Mouse (Mus musculus) R1 (cell line): Measurements from ENCODE around the gene Rgl3.

Experiments used
- DNase-seq: peaks from one replicate; pipeline ENCODE4 v3.0.0-alpha.2; 2018; ENCODE audit warnings: low read depth, low spot score

The Rgl3 gene

GRCm38 (mm10) chr9:21989230-21990110 lies at the start of gene Rgl3:
TSS of gene Rgl3 (minus strand) at chr9:21989446.
- no peak for DNase-seq

DNA sequence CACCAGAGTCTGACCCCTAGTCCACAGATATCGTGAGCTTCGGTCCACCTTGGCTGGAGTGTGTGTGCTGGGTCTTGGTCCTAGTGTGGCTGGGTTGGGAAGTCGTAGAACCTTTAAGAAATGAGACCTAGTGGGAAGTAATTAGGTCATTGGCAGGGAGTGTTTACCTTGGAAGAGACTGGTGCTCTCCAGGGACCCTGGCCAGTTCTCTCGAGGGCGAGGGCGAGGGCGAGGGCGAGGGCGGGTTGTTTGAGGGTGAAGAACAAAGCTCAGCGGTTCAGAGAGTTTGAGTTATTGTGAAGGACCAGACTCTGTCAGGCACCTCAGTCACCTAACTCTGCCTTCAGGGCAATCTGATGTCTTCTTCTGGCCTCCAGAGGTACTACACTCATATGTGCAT lies 48.6 kb upstream of the Rgl3 start:
- no peak for DNase-seq

DNA sequence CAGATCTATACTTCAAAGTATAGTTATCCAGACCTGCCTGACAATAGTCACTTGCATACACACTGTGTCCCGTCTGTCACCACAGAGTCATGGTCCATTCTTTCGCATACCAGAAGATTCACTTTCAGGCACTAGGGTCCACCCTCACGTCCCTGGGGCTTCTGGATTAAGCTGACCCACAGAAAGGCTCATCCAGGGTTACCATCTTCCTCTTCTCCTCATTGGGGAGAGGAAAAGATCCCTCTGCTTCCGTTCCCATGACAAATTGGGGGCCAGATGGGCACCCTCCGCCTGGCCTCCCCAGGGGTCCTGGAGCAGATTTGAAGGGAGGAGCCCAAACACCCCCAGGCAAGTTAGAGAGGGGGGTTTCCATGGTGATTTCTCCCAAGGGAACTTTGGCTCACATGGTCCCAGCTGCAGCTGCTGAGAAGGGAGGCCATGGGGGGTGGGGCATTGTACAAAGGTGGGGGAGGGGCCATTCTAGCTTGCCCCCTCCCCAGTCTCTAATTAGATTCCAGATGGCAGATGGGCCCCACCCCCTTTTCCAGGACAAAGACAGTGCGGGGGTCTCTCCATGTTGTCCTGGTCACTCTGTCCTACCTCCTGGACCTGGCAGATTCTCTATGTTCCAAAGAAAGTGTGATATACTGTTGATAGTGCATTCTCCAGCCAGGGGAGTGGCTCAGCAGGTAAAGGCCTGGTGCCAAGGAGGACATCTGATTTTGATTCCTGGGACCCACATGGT lies 46.2 kb upstream of the Rgl3 start:
- DNase-seq: no peak

DNA sequence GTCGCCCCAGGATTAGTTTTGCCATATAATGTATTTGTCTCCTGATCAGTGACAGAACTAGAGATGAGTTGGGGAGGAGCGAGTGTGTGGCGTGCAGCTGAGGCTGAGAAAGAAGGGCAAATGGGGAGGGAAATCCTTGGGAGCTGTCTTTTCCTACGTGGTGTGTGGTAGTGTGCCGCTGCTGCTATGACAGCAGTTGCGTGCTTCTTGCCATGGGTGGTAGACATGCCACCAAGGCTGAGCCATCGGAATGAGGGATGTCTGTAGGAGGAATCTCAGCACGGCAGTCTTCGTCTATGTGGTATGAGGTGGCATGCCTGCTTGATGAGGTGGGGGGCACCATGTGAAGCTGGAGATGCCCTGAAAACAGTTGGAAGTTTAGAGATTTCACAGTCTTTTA lies 41.1 kb upstream of the Rgl3 start:
- DNase-seq: no peak

GRCm38 (mm10) chr9:22028467-22028866 lies 39.2 kb upstream of the Rgl3 start:
- DNase-seq: no peak

DNA sequence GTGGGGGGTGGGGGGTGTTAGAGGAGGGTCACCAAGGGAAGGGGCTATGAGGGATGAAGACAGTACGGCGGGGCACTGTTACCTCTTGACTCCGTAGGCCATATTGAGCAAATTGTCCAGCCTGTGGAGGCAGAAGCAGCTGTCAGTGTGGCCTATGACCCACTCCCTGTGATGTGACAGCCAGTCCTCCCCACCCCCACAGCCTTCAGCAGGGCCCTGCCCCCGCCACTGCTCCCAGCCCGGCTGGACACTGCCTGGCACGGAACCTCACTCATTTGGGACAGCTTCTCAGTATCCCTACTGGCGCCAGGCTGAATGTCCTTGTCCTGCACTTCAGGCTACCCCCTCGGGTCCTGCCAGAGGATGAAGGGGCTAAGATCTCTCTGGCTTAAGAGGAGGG lies 35.3 kb upstream of the Rgl3 start:
- no peak for DNase-seq

GRCm38 (mm10) chr9:22017208-22017825 lies 28.1 kb upstream of the Rgl3 start:
- no peak for DNase-seq

DNA sequence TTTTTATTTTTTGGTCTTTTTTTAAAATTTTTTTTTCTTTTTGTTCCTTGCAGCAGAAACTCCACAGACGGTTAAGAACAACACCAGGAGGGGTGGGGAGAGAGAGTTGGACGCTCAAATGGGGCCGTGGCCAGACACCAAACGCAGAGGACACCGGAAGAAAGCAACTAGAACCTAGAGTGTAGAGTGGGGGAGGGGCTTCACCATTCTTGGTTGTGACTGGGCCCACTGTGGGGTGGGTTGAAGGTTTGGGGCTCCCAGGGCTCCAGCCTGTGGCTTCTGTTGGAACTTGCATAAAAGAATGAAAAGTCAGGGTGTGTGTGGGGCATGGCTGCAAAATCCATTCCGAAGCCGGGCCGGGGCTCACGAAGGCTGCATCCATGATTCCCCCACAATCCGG lies 27.0 kb upstream of the Rgl3 start:
- no peak for DNase-seq

DNA sequence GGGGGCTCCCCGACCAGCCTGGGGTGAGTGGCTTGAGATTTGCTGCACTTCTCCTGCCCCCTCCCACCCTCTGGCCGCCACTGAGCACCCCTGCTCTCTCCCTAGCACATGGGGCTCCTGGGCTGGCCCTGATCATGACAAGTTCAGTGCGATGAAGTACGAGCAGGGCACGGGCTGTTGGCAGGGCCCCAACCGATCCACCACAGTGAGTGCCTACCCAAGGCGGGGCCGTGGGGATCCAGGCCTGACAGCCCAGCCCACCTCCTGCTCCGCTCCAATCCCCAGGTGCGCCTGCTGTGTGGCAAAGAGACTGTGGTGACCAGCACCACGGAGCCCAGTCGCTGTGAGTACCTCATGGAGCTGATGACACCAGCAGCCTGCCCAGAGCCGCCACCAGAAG lies 23.5 kb upstream of the Rgl3 start:
- no peak for DNase-seq

GRCm38 (mm10) chr9:22011055-22011454 lies 21.8 kb upstream of the Rgl3 start:
- DNase-seq: no peak

GRCm38 (mm10) chr9:22004546-22004945 lies 15.3 kb upstream of the Rgl3 start:
- DNase-seq: no peak

DNA sequence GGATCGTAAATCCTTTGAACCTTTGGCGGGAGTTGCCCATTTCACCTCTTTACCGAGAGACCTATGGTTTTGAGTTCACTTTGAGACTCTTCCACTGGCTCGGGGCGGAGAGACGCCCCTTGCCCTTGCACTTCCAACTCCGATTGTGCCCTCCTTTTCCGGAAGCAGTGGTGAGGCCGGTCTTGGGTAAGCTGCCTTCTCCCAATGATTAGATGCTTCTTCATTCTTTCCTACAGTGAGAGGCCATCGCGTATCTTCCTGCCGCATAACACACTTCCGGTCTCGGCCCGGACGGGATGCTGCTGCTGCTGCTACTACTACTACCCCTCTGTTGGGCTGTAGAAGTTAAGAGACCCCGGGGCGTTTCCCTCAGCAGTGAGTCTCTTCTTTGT lies 13.9 kb upstream of the Rgl3 start:
- no peak for DNase-seq

GRCm38 (mm10) chr9:22002194-22003162 lies 13.2 kb upstream of the Rgl3 start, which contains the start of the genes Ccdc151 and Prkcsh:
TSS of gene Ccdc151 (minus strand) at chr9:22002634.
TSS of gene Prkcsh (plus strand) at chr9:22002806.
- peak; percentile 100 for DNase-seq

- DNase-seq: peak; percentile 34
These were observed 12.4 kb upstream of the Rgl3 start for GRCm38 (mm10) chr9:22001633-22002032.

DNA sequence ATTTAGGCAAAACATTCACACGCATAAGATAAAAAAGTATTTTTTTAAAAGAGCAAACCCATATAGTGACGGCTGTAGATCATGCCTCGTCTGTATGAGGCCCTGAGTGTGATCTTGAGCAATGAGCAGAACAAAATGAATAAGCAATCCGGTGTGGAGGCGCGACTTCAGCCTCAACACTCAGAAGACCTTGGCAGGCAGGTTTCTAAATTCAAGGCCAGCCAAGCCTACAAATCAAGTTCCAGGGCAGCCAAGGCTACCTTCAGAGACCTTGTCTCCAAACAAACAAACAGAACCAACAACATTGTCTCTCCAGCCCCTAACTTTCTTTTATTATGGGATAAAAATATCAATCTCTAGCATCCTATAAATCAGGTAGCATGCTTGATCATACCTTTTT lies 11.1 kb upstream of the Rgl3 start:
- no peak for DNase-seq

GRCm38 (mm10) chr9:21996178-21996867 lies 7.1 kb upstream of the Rgl3 start:
- no peak for DNase-seq

DNA sequence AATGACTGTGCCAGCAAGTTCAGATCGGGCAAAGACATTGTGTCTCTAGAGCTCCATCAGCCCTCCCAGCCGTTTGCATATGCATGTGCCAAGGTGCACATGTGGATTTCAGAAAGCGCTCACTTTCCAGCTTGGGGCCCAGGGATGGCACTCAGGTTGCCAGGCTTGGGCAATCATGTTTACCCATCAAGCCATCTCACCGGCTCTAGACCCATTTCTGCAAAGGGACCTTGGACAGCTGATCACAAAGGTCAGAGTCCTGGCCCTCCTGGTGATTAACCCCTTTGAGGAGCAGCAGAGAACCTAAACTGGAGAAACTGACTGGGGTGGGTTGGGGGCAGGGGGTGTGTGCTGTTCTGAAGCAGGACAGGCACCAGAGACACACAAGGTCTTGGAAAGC lies 3.0 kb upstream of the Rgl3 start:
- DNase-seq: no peak

DNA sequence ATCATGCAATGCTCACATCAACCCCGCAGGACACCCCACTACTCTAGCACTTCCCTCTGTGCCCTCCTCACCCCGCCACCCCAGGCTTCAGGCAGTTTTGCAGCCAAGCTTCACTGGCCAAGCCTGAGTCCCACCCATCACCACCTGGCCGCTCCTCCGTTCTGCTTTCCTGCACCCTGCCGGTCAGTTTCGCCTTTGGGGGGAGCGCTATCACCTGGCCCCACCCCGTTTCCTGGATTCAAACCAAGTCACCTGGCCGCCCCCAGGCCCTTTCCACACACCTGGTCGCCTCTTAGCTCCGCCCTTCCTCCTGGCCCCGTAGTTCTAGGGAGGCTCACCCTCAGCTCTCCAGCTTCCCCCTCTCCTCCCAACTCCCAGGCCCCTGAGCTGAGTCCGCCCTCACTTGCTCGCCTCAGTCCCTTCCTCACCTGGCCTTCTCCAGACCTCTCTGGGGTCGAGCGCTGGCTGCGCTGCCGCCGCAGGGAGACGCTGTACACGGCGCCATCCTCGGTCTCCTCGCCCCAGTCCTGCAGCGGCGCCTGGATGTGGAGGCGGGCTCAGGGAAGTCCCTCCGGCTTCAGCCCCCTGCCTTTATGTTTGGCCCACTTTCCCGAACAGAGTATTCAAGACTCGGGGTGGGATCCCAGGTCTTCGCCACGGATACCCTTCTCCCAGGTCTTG lies 685 bp downstream of the Rgl3 start:
- peak; percentile 24 for DNase-seq

- peak; percentile 28 for DNase-seq
These were observed 1.5 kb downstream of the Rgl3 start for GRCm38 (mm10) chr9:21987592-21988342.
